Mouse (Mus musculus): ENCODE measurements at regions not wholly inside any gene's neighbourhood (a gene's known extent, or its start where the extent isn't known, plus 50 kb on each side); places are given as distances from the start of the nearest gene placed in this dataset.

GRCm38 (mm10) chr9:46684113-46684850 is 314.3 kb upstream of the Gm4791 start:
- no peaks in the 10 kb centered on the region for H3K36me3 ChIP-seq
- ATAC-seq (ENCODE audit: insufficient number of reproducible peaks, insufficient read depth, low FRiP score, low TSS enrichment, low read depth), result no peak
- H3K4me2 ChIP-seq, result no peak overlapping the region
- no peaks in the 10 kb centered on the region for H3K4me1 ChIP-seq (replicated peaks)
- peaks cover 11% of the 10 kb centered on the region for H3K27me3 ChIP-seq
- no peak overlapping the region for H3K9ac ChIP-seq (replicated peaks)
- WGBS, result 73% methylated on average over 15 of the region's 15 CpGs
- H3K27ac ChIP-seq, result no peak overlapping the region
- H3K4me3 ChIP-seq (replicated peaks), result no peak overlapping the region
- H3K9me3 ChIP-seq, result no peaks in the 10 kb centered on the region

DNA sequence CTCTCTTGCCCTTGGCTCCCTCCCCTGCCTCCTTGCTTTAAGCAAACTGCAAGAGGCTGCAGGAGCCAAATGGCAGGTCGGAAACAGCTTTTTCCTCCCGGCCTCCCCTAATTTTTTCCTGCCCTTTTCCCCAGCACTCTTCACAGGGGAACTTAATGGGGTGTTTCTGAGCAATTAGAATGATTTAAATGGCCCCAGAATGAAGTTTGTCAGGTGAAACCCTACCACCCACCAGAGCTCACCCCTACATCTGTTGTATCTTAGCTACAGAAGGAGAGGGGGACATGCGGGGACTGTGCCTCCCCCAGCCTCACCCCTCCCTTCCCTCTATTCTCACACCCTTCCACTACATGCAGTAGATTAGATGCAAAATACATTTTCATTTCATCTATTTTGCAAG is 326.5 kb upstream of the Gm4791 start:
- peaks cover 39% of the 10 kb centered on the region; the same call in 1 of the 2 replicates for H3K27me3 ChIP-seq
- no peak overlapping the region for H3K9ac ChIP-seq (replicated peaks)
- H3K36me3 ChIP-seq, result no peaks in the 10 kb centered on the region
- no peak overlapping the region for H3K27ac ChIP-seq
- ATAC-seq (ENCODE audit: insufficient number of reproducible peaks, insufficient read depth, low FRiP score, low TSS enrichment, low read depth), result no peak
- WGBS, result 5% methylated on average over 3 of the region's 3 CpGs
- H3K9me3 ChIP-seq, result no peaks in the 10 kb centered on the region
- peaks cover 6% of the 10 kb centered on the region; the same call in 1 of the 2 replicates for H3K4me1 ChIP-seq (replicated peaks)
- no peak overlapping the region for H3K4me3 ChIP-seq (replicated peaks)
- H3K4me2 ChIP-seq, result no peak overlapping the region

- WGBS, result 80% methylated on average over 8 of the region's 8 CpGs
- ATAC-seq (ENCODE audit: insufficient number of reproducible peaks, insufficient read depth, low FRiP score, low TSS enrichment, low read depth), result no peak
- Histone ChIP-seq H3K36me3 (no peaks in the 10 kb centered on the region), H3K27ac (no peak overlapping the region), H3K27me3 (peaks cover 13% of the 10 kb centered on the region), H3K9ac (replicated peaks) (no peak overlapping the region), H3K4me1 (replicated peaks) (no peaks in the 10 kb centered on the region), H3K4me2 (no peak overlapping the region), H3K9me3 (no peaks in the 10 kb centered on the region), H3K4me3 (replicated peaks) (no peak overlapping the region)
Observed at GRCm38 (mm10) chr9:46654422-46654821, 334.6 kb upstream of the 4931429L15Rik start.

- Histone ChIP-seq H3K9me3 (no peaks in the 10 kb centered on the region), H3K36me3 (no peaks in the 10 kb centered on the region), H3K9ac (replicated peaks) (no peak overlapping the region), H3K4me3 (replicated peaks) (no peak overlapping the region), H3K4me1 (replicated peaks) (no peaks in the 10 kb centered on the region), H3K27ac (no peak overlapping the region), H3K4me2 (no peak overlapping the region), H3K27me3 (peaks cover 3% of the 10 kb centered on the region; the same call in 1 of the 2 replicates)
- no peak for ATAC-seq (ENCODE audit: insufficient number of reproducible peaks, insufficient read depth, low FRiP score, low TSS enrichment, low read depth)
- 71% methylated on average over 9 of the region's 9 CpGs for WGBS
Observed at GRCm38 (mm10) chr9:46647238-46647922, 327.6 kb upstream of the 4931429L15Rik start.

- WGBS, result 40% methylated on average over 7 of the region's 7 CpGs
- ATAC-seq (ENCODE audit: insufficient number of reproducible peaks, insufficient read depth, low FRiP score, low TSS enrichment, low read depth), result no peak
- no peak overlapping the region for H3K27ac ChIP-seq
- no peak overlapping the region for H3K4me3 ChIP-seq (replicated peaks)
- H3K36me3 ChIP-seq, result no peaks in the 10 kb centered on the region
- H3K4me2 ChIP-seq, result no peak overlapping the region
- H3K27me3 ChIP-seq, result peaks cover 3% of the 10 kb centered on the region; the same call in 1 of the 2 replicates
- no peak overlapping the region for H3K9ac ChIP-seq (replicated peaks)
- H3K9me3 ChIP-seq, result no peaks in the 10 kb centered on the region
- no peaks in the 10 kb centered on the region for H3K4me1 ChIP-seq (replicated peaks)
Observed at GRCm38 (mm10) chr9:46645469-46645884, 325.7 kb upstream of the 4931429L15Rik start.

GRCm38 (mm10) chr9:46643551-46643950 is 323.8 kb upstream of the 4931429L15Rik start:
- 73% methylated on average over 3 of the region's 3 CpGs for WGBS
- H3K27me3 ChIP-seq, result peaks cover 12% of the 10 kb centered on the region; the same call in 1 of the 2 replicates
- ATAC-seq (ENCODE audit: insufficient number of reproducible peaks, insufficient read depth, low FRiP score, low TSS enrichment, low read depth), result no peak
- H3K9ac ChIP-seq (replicated peaks), result no peak overlapping the region
- no peaks in the 10 kb centered on the region for H3K9me3 ChIP-seq
- H3K36me3 ChIP-seq, result no peaks in the 10 kb centered on the region
- H3K27ac ChIP-seq, result no peak overlapping the region
- H3K4me3 ChIP-seq (replicated peaks), result no peak overlapping the region
- no peak overlapping the region for H3K4me2 ChIP-seq
- H3K4me1 ChIP-seq (replicated peaks), result no peaks in the 10 kb centered on the region

DNA sequence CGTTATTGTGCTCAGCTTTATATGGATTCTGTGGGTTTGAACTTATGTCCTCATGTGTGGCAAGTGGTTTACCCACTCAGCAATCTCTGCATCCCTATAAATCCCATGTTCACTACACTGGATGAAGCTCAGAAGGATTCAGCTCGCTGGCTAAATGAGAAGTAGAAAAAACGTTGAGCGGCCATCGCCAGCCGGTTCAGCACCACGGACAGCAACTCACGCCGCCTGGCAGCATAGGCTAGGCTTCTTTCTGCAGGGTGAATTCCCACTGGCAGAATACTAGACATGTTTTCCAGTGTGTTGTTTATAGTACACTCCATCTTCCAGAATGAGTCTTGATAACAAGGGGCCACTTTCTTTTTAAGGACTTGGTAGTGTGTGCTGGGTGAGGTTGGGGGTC is 322.9 kb upstream of the 4931429L15Rik start:
- Histone ChIP-seq H3K4me3 (replicated peaks) (no peak overlapping the region), H3K9ac (replicated peaks) (no peak overlapping the region), H3K9me3 (no peaks in the 10 kb centered on the region), H3K4me1 (replicated peaks) (no peaks in the 10 kb centered on the region), H3K36me3 (no peaks in the 10 kb centered on the region), H3K27me3 (peaks cover 12% of the 10 kb centered on the region; the same call in 1 of the 2 replicates), H3K27ac (no peak overlapping the region), H3K4me2 (no peak overlapping the region)
- ATAC-seq (ENCODE audit: insufficient number of reproducible peaks, insufficient read depth, low FRiP score, low TSS enrichment, low read depth), result no peak
- 8% methylated on average over 9 of the region's 9 CpGs for WGBS

- no peaks in the 10 kb centered on the region for H3K36me3 ChIP-seq
- H3K27ac ChIP-seq, result no peak overlapping the region
- H3K4me3 ChIP-seq (replicated peaks), result no peak overlapping the region
- no peak overlapping the region for H3K4me2 ChIP-seq
- 72% methylated on average over 8 of the region's 8 CpGs for WGBS
- no peaks in the 10 kb centered on the region for H3K4me1 ChIP-seq (replicated peaks)
- no peak for ATAC-seq (ENCODE audit: insufficient number of reproducible peaks, insufficient read depth, low FRiP score, low TSS enrichment, low read depth)
- no peaks in the 10 kb centered on the region for H3K9me3 ChIP-seq
- H3K27me3 ChIP-seq, result 0 out of 2 replicates have a peak, but pooled peaks cover 9% of the 10 kb centered on the region
- no peak overlapping the region for H3K9ac ChIP-seq (replicated peaks)
Observed at GRCm38 (mm10) chr9:46636261-46637010, 316.6 kb upstream of the 4931429L15Rik start.

DNA sequence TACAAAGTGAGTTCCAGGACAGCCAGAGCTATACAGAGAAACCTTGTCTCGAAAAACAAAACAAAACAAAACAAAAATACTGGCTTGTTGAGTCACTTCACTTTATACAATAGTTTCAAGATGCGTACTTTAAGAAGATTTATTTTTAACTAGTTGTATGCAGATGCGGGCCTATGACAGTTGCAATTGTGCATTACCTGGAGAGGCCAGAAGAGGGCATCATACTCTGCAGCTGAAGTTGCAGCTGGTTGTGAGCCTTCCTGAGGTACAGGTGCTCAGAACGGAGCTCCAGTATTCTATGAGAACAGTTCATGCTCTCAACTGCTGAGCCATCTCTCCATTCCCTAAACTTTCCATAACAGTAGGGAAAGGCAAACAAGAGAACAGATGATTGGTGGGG is 314.2 kb upstream of the 4931429L15Rik start:
- WGBS, result 72% methylated on average over 4 of the region's 4 CpGs

GRCm38 (mm10) chr9:46632576-46632975 is 312.8 kb upstream of the 4931429L15Rik start:
- H3K27me3 ChIP-seq, result no peaks in the 10 kb centered on the region
- no peak overlapping the region for H3K4me2 ChIP-seq
- H3K27ac ChIP-seq, result no peak overlapping the region
- H3K36me3 ChIP-seq, result no peaks in the 10 kb centered on the region
- WGBS, result 82% methylated on average over 10 of the region's 10 CpGs
- no peaks in the 10 kb centered on the region for H3K9me3 ChIP-seq
- H3K4me3 ChIP-seq (replicated peaks), result no peak overlapping the region
- H3K4me1 ChIP-seq (replicated peaks), result no peaks in the 10 kb centered on the region
- no peak for ATAC-seq (ENCODE audit: insufficient number of reproducible peaks, insufficient read depth, low FRiP score, low TSS enrichment, low read depth)
- H3K9ac ChIP-seq (replicated peaks), result no peak overlapping the region

More for the DNA sequence above, 314.2 kb upstream of the 4931429L15Rik start:
- no peaks in the 10 kb centered on the region for H3K4me1 ChIP-seq (replicated peaks)
- H3K4me2 ChIP-seq, result no peak overlapping the region
- no peak overlapping the region for H3K9ac ChIP-seq (replicated peaks)
- no peaks in the 10 kb centered on the region for H3K36me3 ChIP-seq
- no peaks in the 10 kb centered on the region for H3K9me3 ChIP-seq
- no peak overlapping the region for H3K4me3 ChIP-seq (replicated peaks)
- 0 out of 2 replicates have a peak, but pooled peaks cover 4% of the 10 kb centered on the region for H3K27me3 ChIP-seq
- ATAC-seq (ENCODE audit: insufficient number of reproducible peaks, insufficient read depth, low FRiP score, low TSS enrichment, low read depth), result no peak
- no peak overlapping the region for H3K27ac ChIP-seq

DNA sequence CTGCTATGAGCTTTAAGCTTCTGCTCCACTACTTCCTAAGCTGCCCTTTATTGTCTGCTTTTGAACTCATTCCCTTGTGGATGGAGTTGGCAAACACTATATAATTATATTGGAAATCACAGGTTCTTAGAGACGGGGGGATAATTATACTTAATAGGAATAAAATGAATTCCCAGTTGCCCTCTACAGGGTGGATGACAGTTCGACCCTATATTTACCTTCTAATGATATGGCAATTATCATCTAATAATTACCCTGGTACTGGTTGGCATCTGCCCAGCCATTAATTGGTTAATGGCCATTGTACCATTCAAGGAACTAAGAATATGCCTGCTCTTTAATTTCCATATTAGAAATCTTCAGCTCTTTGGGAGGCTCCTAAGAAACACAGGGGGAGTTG is 302.5 kb upstream of the 4931429L15Rik start:
- Histone ChIP-seq H3K4me3 (replicated peaks) (no peak overlapping the region), H3K9me3 (no peaks in the 10 kb centered on the region), H3K9ac (replicated peaks) (no peak overlapping the region), H3K27ac (no peak overlapping the region), H3K4me2 (no peak overlapping the region), H3K36me3 (no peaks in the 10 kb centered on the region), H3K27me3 (no peaks in the 10 kb centered on the region; the same call in 1 of the 2 replicates), H3K4me1 (replicated peaks) (peaks cover 21% of the 10 kb centered on the region)
- ATAC-seq (ENCODE audit: insufficient number of reproducible peaks, insufficient read depth, low FRiP score, low TSS enrichment, low read depth), result no peak
- WGBS, result 79% methylated on average over 2 of the region's 2 CpGs
